ENCODE assay signal across 12 mouse cellular contexts in genomic region chr19:24540952-24541668, GRCm38 (mm10).
"Had no signal": no experiment of that assay in that cellular context is flagged by ENCODE, and none has a peak within 500 bp of the region (broad histone marks: within the 10 kb centered on the region; RNA-seq: fewer than 3 reads in every experiment).

No protein-coding gene starts in this region.

- H3K4me1 ChIP-seq: limb, embryonic 12.5 days; lung, embryonic 15.5 days; stomach, embryonic 15.5 days had no signal

- H3K4me2 ChIP-seq: limb, embryonic 12.5 days; lung, embryonic 15.5 days; midbrain, embryonic 13.5 days; stomach, embryonic 15.5 days had no signal

- DNase-seq: kidney, postnatal 10 days; kidney, postnatal 4 days; liver; lung, postnatal 14 days; right cerebral cortex, postnatal 14 days; thymus, postnatal 36 days had no signal

- H3K27ac ChIP-seq: layer of hippocampus, adult 2 months; limb, embryonic 12.5 days; lung, embryonic 15.5 days; macrophage; midbrain, embryonic 13.5 days; stomach, embryonic 15.5 days had no signal

- H3K4me3 ChIP-seq: layer of hippocampus, adult 2 months; limb, embryonic 12.5 days; lung, embryonic 15.5 days; midbrain, embryonic 13.5 days; stomach, embryonic 15.5 days had no signal

- H3K9ac ChIP-seq: limb, embryonic 12.5 days; lung, embryonic 15.5 days; midbrain, embryonic 13.5 days; stomach, embryonic 15.5 days had no signal

- ATAC-seq: midbrain, embryonic 13.5 days had no signal

- H3K27me3 ChIP-seq: limb, embryonic 12.5 days; lung, embryonic 15.5 days; midbrain, embryonic 13.5 days; stomach, embryonic 15.5 days had no signal

- H3K36me3 ChIP-seq: limb, embryonic 12.5 days; lung, embryonic 15.5 days; midbrain, embryonic 13.5 days; stomach, embryonic 15.5 days had no signal

- H3K9me3 ChIP-seq: limb, embryonic 12.5 days; lung, embryonic 15.5 days; midbrain, embryonic 13.5 days; stomach, embryonic 15.5 days had no signal
